Mouse (Mus musculus) common myeloid progenitor, adult 5-6 weeks (primary cell): ENCODE results near the gene Cadm1. TPM values are rescaled to one million over a fixed set of nuclear protein-coding genes. Genes with fewer than 3 reads are reported as not detected.

Experiments
- ATAC-seq: replicated peaks from 2 replicates; pipeline ENCODE4 v1.8.0; 2016; ENCODE audit warnings: low read depth, mild to moderate bottlenecking, moderate TSS enrichment, inconsistent platforms; ENCODE audit not compliant: poor library complexity, severe bottlenecking
- total RNA-seq: library from RNA; stranded (forward); fragments of 200-1000, 187-1606 nt; gene quantifications from 2 replicates; pipeline ENCODE4 v1.2.3, GENCODE M21; 2017

Gene Cadm1
- total RNA-seq, 1 experiment from 2014 or later = 0.69 TPM

GRCm38 (mm10) chr9:47728852-47729251, 198.9 kb downstream of the Cadm1 start:
- no peak for ATAC-seq

- no peak for ATAC-seq
Measured at GRCm38 (mm10) chr9:47730247-47730646, 200.3 kb downstream of the Cadm1 start.

- ATAC-seq = peak; percentile 86
Measured at GRCm38 (mm10) chr9:47733780-47734451, 203.9 kb downstream of the Cadm1 start.

DNA sequence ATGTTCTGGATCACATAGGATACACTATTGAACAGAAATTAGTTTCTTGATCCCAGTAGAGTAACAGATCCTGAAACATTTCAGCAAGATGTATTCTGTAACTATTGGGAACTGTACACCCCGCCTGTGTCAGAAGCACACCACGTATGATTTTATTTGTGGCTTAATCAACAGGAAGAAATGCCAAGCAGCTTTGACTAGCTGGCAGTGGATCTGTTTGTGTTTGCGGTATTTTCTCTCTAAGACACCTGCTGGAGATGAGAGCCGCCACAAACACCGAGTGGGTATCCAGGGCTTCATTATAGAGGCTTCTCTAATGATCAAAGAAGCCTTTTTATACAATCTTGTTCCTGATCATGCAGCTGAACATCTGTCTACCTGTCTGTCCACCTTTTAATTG, 204.9 kb downstream of the Cadm1 start:
- no peak for ATAC-seq

- ATAC-seq = no peak
Measured at GRCm38 (mm10) chr9:47738799-47739198, 208.8 kb downstream of the Cadm1 start.

GRCm38 (mm10) chr9:47739276-47739675, 209.3 kb downstream of the Cadm1 start:
- no peak for ATAC-seq

GRCm38 (mm10) chr9:47741751-47742150, 211.8 kb downstream of the Cadm1 start:
- ATAC-seq = no peak

DNA sequence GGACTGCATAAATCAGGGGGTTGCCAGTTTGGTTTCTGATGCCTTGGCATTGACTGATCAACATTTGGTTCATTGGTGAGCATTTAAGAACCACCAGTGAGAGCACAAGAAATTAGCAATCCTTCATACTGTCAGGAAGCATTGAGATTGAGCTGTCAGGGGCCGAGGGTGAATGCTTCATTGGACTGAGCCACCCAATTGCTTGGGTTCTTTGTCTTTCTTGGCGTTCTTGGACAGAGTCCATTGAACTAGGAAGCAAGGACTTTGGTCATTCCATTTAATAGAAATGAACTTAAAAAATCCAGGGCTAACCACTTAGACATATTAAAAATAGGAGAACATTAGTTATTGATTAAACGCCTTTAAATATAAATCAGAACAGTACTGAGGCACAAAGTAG, 214.9 kb downstream of the Cadm1 start:
- ATAC-seq = no peak

GRCm38 (mm10) chr9:47745716-47746115, 215.7 kb downstream of the Cadm1 start:
- no peak for ATAC-seq

- no peak for ATAC-seq
Measured at GRCm38 (mm10) chr9:47749160-47749559, 219.2 kb downstream of the Cadm1 start.

DNA sequence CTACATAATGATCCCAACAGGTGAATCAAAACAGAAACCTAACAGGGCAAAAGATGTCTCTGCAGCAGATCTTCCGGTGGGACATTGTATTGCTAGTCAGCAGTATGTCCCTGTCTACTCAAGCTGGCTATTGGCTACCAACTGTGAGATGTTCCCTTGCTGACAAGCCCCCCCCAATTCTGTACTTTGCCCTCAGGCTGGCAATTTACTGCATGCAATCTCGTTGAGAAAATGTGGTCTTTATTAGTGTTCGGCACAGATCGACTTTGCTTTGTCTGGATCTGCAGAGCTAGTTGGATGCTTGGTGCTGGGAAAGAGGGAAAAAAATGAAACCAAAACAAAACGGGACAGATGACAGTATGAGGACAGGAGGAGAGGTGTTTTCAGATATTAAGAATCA, 222.5 kb downstream of the Cadm1 start:
- no peak for ATAC-seq

GRCm38 (mm10) chr9:47753127-47753526, 223.2 kb downstream of the Cadm1 start:
- ATAC-seq = no peak

DNA sequence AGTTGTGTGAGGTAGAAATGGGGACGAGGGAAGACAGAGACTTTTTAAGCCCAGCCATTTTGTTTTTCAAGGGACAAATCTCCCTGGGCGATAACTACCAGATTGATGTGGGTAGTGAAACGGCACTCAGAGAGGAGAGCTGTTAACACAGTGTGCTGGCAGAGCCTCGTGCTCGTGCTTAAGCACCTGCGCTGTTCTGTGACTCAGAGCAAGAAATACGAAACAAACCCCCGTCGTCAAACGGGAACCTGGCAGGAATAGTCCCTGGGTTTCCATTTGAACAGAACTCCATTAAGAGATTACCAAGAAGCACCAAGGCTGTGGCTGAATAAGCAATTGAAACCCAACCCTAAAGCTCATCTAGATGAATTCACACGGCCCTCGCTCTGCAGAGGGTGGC, 225.1 kb downstream of the Cadm1 start:
- no peak for ATAC-seq

DNA sequence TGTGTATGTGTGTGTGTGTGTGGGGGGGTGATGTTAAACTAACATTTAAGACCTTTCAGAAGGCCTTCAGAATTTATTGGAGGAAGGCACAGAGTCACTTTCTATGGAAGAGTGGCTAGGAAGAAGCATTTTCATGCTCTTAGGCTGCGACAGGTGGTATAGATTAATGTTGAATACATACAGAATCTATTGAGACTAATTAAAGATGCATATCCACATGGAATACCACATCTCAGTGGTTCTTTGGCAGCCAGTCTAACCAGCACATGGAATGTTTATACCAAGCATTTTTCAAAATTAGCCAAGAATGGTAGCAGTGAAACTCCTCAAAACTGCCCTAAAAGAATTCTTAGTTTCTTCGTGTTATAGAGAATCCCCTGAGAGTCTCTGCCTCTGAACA, 227.8 kb downstream of the Cadm1 start:
- no peak for ATAC-seq

DNA sequence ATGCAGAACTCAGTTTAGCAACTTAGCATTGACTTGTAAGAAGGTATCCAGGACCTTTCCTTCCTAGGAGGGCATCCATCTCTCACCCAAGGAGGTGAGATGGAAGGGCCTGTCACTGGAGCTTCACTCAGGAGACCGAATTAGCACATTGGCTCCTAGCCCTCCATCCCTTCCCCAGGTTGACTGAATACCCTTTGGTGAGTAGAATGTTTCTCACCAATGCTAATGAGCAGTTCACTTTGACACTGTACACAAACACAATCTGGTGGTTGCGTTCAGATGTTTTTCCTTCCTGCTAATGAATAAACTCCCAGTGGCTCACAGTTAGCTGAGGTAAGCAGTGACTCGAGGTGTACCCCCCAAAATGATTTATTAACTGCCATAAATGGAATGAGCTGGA, 228.3 kb downstream of the Cadm1 start:
- ATAC-seq = no peak

- no peak for ATAC-seq
Measured at GRCm38 (mm10) chr9:47759807-47760206, 229.8 kb downstream of the Cadm1 start.

DNA sequence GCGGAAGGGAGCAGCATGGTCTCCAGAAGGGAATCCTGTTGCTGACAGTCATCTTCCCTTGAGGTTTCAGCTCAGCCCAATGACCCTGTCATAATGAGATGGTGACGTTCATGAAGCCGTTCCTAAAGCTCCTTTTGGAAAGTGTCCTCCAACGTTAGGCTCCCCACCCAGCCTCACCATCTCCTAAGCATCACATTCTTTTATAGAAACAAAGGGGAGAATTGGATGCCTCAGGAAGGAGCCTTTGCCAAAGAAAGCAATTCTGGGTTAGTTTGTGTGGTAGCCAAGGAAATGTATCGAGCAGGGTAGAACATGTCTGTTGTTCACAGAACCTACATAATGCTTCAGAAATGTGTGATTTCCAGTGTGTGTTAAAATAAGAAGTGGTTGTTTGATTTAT, 231.6 kb downstream of the Cadm1 start:
- ATAC-seq = no peak

GRCm38 (mm10) chr9:47762913-47763312, 232.9 kb downstream of the Cadm1 start:
- ATAC-seq = no peak

DNA sequence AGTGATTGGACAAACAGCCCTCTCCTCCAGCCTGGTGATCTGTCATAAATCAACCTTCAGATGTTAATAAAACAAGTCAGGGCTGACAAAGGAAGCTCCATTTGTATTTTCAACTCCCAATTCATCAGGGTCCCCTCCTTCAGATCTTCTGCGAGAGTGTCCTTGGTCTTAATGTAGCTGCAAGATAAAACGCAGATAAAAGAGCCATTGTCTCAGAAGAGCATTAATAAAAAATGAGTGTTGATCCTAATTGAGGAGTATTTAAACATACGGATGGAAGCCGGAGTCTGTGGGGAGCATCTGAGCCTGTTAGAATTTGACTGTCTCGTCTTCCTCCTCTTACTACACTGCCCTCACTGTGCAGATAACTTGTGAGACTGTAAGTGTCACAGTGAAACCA, 234.9 kb downstream of the Cadm1 start:
- no peak for ATAC-seq

DNA sequence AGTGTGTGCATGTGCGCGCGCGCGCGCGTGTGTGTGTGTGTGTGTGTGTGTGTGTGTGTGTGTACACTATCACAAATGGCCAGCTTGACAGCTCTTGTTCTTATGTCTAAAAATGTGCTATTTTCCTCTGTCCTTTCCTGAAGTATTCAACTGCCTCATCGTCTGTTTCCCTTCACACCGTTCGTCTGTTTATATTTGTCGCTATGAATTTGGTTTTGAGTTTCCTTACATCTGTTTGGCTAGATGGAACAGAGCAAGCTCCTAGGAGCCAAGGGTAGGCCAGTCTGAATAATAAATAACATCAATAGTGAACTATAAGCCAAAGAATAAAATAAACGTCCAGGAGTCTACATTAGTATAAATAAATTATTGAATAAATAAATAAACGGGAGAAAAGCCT, 235.3 kb downstream of the Cadm1 start:
- ATAC-seq = no peak

DNA sequence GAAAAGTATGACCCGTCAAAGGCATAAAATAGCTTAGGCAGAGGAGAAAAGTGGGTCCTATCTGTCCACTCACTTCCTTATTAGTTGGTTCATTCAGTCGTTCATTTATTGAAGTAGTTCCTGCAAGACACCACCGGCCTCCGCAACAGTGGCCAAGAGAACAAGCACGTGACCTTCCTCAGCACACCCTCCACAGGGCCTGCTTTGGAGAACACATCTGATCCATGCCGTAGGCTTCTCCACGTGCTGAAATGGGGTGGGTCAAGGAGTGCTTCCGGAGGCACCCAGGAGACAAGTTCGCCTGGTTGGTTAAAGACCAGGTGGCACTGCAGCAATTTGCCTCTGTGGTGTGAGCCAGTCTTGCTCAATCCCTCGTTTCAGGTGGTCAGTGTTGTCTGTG, 236.4 kb downstream of the Cadm1 start:
- no peak for ATAC-seq

GRCm38 (mm10) chr9:47770836-47771235, 240.9 kb downstream of the Cadm1 start:
- no peak for ATAC-seq

GRCm38 (mm10) chr9:47771953-47772352, 242.0 kb downstream of the Cadm1 start:
- no peak for ATAC-seq
